Mouse (Mus musculus) frontal cortex, postnatal 14 days (tissue): ENCODE results near the gene Mrpl28.

Experiments used
- DNase-seq, 2 experiments: peaks; one replicate each; pipeline ENCODE4 v3.0.0; 2022; ENCODE audit warnings: low spot score in 2 of 2

Gene Mrpl28

GRCm38 (mm10) chr17:26115956-26116487 is 7.3 kb upstream of the Mrpl28 start:
- DNase-seq: no peak

- no peak for DNase-seq
Observed at GRCm38 (mm10) chr17:26116503-26117258, 6.6 kb upstream of the Mrpl28 start.

DNA sequence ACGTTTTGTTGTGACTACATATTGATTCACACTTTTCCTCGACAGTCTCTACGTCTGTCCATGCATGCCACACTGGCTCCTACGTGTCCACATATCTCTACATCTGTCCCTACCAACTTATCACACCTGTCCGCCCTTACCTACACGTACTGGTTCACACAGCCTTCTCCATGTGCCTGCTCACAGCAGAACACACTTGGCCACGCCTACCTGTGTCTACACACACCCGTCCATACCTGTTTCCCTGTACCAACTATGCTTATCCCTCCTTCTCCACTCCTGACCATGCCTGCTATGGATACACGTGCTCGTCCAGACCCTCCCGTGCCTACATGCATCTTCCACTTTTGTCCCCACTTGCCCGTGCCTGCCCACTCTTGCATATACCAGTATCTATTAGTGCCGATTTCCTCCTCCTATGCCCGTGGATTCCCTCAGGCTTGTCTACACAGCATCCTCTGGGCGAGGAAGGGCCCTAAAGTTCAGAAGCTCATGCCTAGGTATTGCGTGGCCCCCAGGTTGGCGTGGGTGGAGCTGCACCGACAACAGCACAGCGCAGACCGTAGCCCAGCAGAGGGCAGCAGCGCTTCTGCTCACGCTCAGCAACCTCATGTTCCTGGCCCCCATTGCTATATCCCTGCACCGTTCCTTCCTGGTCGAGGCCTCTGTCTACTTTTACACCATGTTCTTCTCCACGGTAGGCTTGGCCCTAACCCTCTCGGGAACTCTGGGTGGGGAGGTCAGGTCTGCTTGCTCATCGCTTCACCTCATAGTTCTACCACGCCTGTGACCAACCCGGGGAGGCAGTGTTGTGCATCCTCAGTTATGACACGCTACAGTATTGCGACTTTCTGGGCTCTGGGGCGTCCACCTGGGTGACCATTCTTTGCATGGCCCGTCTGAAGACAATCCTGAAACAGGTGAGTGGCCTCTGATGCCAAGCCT is 3.3 kb upstream of the Mrpl28 start:
- DNase-seq: no peak

DNA sequence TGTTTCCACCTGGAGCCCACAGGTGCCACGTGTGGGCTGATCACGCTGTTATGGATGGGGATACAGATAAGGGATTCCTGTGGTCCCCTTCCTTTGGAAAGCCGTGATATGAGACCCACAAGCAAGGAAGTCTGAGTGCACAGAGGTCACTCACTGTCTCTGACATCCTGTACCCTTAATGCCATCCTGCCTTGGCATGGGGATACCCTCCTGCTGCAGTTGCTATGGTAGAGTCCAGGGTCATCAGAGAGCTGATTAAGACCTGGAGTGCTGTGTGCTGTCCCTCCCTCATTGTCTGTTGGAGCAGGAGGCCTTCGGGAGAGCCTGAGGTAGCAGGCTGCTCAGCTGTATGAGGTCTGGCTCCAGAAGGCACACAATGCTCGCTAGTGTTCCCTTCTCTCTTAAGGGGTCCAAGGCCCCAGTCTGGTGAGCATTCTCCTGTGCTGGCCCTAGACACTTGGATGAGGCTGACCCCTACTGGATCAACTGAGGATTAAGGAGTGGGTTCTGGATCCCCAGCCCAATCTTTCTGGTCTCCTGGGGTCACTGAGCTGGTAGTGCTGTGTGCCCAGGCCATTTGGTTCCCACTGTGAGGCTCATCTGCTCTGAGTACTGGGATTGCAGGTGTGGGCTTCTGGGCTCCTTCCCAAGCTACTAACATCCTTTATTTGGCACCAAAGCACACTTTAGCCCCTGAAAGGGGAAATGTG is 714 bp upstream of the Mrpl28 start:
- no peak for DNase-seq

DNA sequence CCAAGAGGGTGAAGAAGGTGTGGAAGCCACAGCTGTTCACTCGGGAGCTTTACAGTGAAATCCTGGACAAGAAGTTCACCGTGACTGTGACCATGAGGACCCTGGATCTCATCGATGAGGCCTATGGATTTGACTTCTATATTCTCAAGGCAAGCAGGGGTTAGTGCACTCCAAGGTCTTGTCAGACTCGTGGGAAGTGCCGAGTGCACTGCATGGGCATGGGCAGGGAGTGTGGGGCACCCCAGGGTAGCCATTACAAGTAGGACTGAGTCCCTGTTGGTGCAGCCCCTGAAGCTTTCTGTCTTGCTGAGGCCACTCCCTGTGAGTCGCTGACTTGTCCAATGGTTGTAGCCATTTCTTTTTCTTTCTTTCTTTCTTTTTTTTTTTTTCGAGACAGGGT is 1.3 kb downstream of the Mrpl28 start:
- DNase-seq: no peak

DNA sequence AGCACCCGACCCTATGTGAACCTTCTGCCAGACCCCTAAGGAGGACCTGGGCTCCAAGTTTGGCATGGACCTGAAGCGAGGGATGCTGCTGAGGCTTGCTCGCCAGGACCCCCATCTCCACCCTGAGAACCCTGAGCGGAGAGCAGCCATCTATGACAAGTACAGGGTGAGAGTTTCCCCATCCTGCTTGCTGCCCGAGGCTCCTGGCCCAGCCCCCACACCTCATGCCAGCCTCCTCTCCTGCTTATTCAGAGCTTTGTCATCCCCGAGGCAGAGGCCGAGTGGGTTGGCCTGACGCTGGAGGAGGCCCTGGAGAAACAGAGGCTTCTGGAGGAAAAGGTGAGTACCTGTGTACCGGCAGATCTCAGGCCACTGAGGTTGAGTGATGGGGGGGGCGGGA is 1.9 kb downstream of the Mrpl28 start:
- no peak for DNase-seq

DNA sequence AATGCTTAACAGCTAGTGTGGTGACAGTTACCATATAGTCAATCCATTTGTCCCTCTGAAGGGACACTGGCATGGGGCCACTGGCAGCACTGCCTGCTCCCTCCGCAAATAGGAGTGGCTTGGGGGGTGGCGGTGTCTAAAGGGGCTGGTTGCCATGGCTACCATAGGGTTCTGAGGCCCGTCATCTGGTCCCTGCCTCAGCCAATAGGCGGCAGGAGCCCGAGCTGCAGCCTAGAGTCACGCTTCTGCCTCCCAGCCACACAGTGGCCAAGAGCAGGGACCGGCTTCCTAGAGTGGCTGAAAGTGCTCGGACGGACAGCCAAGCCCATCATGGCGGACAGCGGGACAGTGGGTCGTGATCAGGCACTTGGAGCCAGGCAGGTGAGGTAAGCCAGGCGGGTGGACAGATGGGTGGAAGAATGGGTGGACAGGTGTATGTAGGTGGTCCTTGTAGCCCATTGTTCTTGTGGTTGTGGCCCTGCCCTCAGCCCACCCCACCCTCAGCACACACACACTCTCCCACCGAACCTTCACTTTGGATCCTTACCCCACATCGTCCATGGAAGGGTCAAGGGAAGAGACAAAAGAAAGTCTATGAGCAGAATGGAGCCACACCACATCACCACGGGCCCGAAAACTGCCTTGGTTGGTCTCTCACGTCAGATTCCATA is 7.9 kb downstream of the Mrpl28 start:
- no peak for DNase-seq

DNA sequence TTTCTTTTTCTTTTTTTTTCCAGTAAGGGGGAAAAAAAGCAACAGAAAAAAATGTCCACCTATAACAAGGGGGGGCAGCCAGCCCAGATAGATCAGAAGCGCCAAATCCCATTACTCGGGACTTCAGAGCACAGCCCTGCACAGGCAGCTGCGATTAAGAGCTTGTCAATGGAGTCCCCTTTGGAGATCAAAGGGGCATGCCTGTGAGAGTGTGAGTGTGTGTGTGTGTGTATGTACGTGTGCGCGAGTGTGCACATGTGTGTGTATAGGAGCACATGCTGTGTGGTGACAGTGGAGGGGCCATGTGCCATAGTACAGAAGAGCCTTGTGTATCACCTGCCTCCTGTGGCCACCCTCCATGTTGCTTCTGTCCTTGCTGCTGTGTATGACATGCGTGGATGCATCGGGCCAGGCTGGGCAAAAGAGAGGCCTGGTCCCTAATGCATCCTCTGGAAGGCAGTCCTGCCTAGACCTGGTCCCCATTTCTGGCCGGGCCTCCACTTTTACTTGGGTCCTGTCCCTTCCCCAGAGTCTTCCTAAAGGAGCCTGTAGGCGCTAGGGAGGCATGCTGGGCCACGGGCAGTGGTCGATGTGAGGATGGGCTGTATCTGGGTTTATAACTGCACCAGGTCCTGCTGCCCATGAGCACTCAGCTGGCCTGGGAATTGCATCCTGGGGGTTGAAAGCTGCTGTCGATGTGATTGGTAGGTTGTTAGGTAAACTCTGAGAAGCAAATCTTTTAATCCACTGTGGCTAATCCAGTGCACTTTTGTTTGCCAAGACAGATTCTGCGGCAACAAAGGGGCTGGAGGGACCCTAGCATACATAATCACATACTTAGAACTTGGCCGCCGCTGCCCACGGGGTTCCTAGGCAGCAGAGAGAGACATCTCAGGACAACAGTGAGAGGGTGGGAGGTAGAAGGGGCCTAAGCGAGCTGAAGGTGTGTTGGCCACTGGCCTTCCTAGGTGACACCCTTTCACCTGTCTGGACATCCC is 8.9 kb downstream of the Mrpl28 start:
- DNase-seq: no peak

DNA sequence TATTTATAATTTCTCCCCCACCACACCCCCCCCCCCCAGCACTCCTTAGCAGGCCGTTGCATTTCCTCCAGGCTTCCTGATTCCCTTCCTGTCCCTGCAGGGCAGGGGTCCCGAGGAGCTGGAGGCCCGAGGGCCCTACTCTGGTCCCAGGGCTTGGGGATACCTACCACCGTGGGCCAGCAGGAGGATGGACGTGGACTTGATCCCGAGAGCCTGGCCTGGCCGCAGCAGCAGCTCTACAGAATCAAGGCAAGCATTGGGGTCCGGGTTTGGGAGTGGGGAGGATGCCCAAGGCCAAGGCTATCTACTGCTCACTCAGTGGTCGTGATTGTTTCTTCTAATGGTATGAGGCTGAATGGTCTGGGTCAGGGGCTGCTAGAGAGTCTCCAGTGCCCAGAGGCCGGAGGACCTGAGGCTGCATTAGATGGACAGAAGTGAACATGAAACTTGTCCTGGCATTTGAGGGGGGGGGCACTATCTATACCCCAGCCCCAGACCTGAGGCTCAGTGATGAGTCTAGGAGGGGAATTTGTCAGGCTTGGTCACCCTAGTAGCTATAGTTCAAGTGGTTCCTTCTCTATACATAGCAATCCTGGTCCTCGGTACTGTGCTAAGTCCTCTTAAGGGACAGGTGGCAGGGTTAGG is 13.9 kb downstream of the Mrpl28 start:
- no peak for DNase-seq

DNA sequence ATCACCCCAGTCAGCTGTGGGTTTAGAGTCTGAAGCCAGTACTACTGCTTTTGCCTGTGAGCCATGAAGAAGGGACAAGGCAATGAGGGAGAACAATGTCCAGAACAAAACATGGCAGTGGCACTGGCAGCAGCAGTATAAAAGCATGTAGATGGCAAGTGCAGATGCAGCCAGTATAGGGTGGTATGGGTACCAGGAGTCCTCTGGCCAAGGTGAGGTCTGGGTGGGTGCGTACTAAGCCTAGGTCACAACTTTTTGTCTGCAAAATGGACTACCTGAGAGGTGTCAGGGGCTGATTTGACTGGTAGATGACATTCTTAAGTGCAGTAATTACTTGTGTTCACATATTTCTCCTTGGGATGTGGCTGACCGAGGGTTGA is 14.4 kb downstream of the Mrpl28 start:
- DNase-seq: no peak

DNA sequence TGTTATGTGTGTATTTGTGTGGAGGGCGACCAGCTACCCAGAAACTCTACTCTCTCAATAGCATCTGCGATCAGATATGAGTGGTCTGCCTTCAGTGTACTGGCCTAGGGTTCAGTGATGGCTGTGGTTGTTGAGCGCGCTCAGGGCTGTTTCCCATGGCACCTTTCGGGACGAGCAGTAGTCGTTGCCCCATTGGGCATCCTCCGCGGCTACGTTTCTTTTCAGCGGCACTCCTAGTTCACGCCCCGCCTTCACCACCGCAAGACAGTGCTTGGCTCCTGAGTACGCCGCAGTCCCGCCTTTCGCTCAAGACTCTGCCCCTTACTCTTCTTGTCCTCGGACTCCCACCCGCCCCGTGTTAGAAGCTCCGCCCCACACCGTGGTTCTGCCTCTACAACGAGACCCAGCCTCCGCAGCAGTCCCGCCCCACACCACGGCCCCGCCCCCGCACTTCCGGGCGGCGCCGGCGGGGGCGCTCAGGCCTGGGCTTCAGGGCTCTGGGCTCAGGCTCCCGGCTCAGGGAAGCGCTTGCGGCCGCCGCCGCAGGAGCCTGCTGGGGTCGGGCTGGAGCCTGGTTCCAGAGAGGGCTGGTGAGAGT is 15.0 kb downstream of the Mrpl28 start, which contains the start of gene Axin1:
TSS of gene Axin1 (plus strand) at position 450 of the 598 bp plus-strand sequence.
- DNase-seq: peak; percentile 90 to 93

DNA sequence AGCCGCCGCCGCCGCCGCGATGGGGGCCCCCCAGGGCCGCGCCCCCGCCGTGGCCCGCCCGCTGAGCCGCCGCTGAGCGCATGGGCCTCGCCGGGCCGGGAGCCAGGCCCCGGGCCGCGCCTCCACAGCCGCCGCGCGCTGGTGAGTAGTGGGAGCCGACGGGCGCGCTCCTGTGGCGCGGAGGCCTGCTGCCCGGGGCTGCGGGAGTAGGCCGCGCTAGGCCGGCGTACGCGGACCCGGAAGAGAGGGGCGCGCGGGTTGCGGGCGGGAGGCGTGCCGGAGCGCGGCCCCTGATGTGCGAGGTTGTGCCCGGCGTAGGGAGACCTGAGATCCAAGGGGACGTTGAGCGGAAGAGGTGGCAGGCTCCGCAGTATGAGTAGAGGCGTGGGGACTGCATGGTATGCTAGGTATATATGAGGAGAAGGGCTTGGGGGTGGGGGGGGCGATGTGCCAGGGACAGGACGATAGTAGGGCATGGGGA is 15.6 kb downstream of the Mrpl28 start:
- DNase-seq: no peak

DNA sequence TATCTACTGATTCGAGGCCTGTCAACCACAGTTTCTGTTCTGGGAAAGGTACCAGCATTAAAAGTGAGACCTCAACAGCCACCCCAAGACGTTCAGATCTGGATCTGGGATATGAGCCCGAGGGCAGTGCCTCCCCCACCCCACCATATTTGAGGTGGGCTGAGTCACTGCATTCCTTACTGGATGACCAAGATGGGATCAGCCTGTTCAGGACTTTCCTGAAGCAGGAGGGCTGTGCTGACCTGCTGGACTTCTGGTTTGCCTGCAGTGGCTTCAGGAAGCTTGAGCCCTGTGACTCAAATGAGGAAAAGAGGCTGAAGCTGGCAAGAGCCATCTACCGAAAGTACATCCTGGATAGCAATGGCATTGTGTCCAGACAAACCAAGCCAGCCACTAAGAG is 19.5 kb downstream of the Mrpl28 start:
- no peak for DNase-seq

GRCm38 (mm10) chr17:26143386-26143785 is 20.1 kb downstream of the Mrpl28 start:
- no peak for DNase-seq

DNA sequence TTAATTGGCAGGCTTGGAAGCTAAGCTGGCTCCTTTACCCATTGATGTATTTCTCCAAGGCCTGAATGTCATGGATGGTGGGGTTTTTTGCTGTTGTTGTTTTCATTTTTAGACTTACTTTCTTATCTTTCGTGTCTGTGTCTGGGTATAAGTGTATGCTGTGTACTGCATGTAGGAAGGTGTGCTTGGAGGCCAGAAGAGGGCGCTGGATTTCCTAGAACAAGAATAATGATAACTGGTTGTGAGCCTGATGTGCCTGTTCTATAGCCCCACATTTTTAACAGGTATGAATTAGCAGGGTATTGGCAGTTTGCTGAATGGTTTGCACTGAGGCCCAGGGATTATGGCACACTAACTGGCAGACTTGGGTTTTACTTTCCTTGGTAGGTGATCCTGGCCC is 25.8 kb downstream of the Mrpl28 start:
- no peak for DNase-seq

- no peak for DNase-seq
Observed at GRCm38 (mm10) chr17:26151886-26152630, 28.8 kb downstream of the Mrpl28 start.

DNA sequence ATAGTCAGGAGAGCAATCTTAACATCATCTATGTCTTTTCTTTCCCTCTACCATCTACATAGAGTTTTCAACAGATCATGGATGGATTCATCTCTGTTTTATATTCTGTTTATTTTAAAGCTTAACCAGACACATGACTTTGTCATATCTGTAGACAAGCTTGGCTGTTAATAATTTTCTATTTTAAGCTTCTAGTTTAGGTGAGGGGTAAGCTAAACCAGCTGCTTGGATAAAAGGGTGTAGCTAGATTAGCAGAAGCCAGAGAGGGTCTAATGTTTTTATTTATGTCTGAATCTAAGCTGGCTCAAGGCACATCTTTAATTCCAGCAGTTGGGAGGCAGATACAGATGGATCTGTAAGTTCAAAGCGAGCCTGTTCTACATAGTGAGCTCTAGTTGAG is 39.4 kb downstream of the Mrpl28 start:
- no peak for DNase-seq

GRCm38 (mm10) chr17:26168039-26168438 is 44.7 kb downstream of the Mrpl28 start:
- no peak for DNase-seq
